Comparison of ENCODE assay signal across 8 mouse cellular contexts in genomic region chr10:56431600-56432389, GRCm38 (mm10). TPM values are rescaled to one million over a fixed set of nuclear protein-coding genes. Genes with fewer than 3 reads are reported as not detected.
A peak's percentile ranks its signal among the peaks of the same experiment; 100 is the strongest.
DNase-seq lines count a peak whose midpoint lies in the region; ATAC-seq lines count a peak whose summit lies in the region.

No protein-coding gene starts in this region.

- 20% methylated on average over 23 of the region's 23 CpGs for WGBS in hindbrain, embryonic 16.5 days
- 22% methylated on average over 23 of the region's 23 CpGs for WGBS in midbrain, embryonic 15.5 days

- peaks cover 7% of the 10 kb centered on the region; the same call in 1 of the 2 replicates for H3K4me1 ChIP-seq in hindbrain, embryonic 16.5 days (ENCODE audit: control insufficient read depth, insufficient read depth, low read depth, low read length)
- peaks cover 12% of the 10 kb centered on the region; the same call in 1 of the 2 replicates for H3K4me1 ChIP-seq in midbrain, embryonic 15.5 days

- H3K9me3 ChIP-seq in hindbrain, embryonic 16.5 days (ENCODE audit: control insufficient read depth, low read length) = no peaks in the 10 kb centered on the region
- no peaks in the 10 kb centered on the region for H3K9me3 ChIP-seq in midbrain, embryonic 15.5 days

- DNase-seq in frontal cortex, postnatal 14 days (ENCODE audit: low spot score in 2 of 2) = no peak
- peak; percentile 2 for DNase-seq in right cerebral cortex, adult 18-20 months
- DNase-seq in right cerebral cortex, postnatal 36 days (ENCODE audit: low spot score in 2 of 2) = no peak
- no peak for DNase-seq in urinary bladder, postnatal 36 days (ENCODE audit: low spot score in 2 of 2)
- no peak for DNase-seq in adrenal gland, adult 2 months

- H3K4me2 ChIP-seq in hindbrain, embryonic 16.5 days (ENCODE audit: low read length) = peak overlapping the region; percentile 63
- peak overlapping the region; percentile 55 for H3K4me2 ChIP-seq in midbrain, embryonic 15.5 days

- peak overlapping the region; percentile 60 for H3K9ac ChIP-seq in hindbrain, embryonic 16.5 days (ENCODE audit: low read depth, low read length)
- H3K9ac ChIP-seq in midbrain, embryonic 15.5 days = peak overlapping the region; percentile 35; the same call in 1 of the 2 replicates

- H3K27me3 ChIP-seq in hindbrain, embryonic 16.5 days (replicated peaks; ENCODE audit: control insufficient read depth, insufficient read depth, low read length) = no peaks in the 10 kb centered on the region
- H3K27me3 ChIP-seq in midbrain, embryonic 15.5 days (replicated peaks) = no peaks in the 10 kb centered on the region

- peak; percentile 70 for ATAC-seq in frontal cortex, adult (ENCODE audit: low TSS enrichment)
- peak; percentile 84 for ATAC-seq in hindbrain, embryonic 16.5 days
- ATAC-seq in midbrain, embryonic 15.5 days (replicated peaks) = peak; percentile 84

- peak overlapping the region; percentile 35 for H3K4me3 ChIP-seq in hindbrain, embryonic 16.5 days (ENCODE audit: low read length)
- peak overlapping the region; percentile 33 for H3K4me3 ChIP-seq in midbrain, embryonic 15.5 days

- H3K36me3 ChIP-seq in hindbrain, embryonic 16.5 days (ENCODE audit: control insufficient read depth, insufficient read depth, low read length) = no peaks in the 10 kb centered on the region
- no peaks in the 10 kb centered on the region for H3K36me3 ChIP-seq in midbrain, embryonic 15.5 days (replicated peaks)

- H3K27ac ChIP-seq in hindbrain, embryonic 16.5 days (ENCODE audit: low read depth, low read length) = peak overlapping the region; percentile 51
- peak overlapping the region; percentile 68 for H3K27ac ChIP-seq in midbrain, embryonic 15.5 days

RNA-seq across cellular contexts. Expression of gene Gja1, which starts 54.7 kb away (rescaled TPM):
- polyA plus RNA-seq in hindbrain, embryonic 16.5 days (2015; fragmentation: Nextera tagmentation; extraction: Ambion mirVana) = 138 and 145 TPM in 2 replicates
- polyA plus RNA-seq in midbrain, embryonic 15.5 days (2015; fragmentation: Nextera tagmentation; extraction: Ambion mirVana) = 113 and 132 TPM in 2 replicates
- 100 to 1,000 TPM; 164 to 450 TPM for total RNA-seq in adrenal gland, adult 2 months (2021)
- 15.2 and 26.8 TPM in 2 replicates for polyA plus RNA-seq in adrenal gland, adult 2 months (2012; rRNA removed)
